Mouse (Mus musculus) megakaryocyte-erythroid progenitor cell, adult 5-6 weeks (primary cell): ENCODE measurements around the gene Tbca. TPM values are rescaled to one million over a fixed set of nuclear protein-coding genes. Genes with fewer than 3 reads are reported as not detected.

ENCODE experiments used
- ATAC-seq: replicated peaks from 2 replicates; pipeline ENCODE4 v1.8.0; 2016; ENCODE audit warnings: mild to moderate bottlenecking, inconsistent platforms; ENCODE audit not compliant: severe bottlenecking, poor library complexity, low FRiP score, low TSS enrichment
- total RNA-seq, 2 experiments: library from RNA; stranded (forward) in 1 of 2; stranded (reverse) in 1 of 2; fragments of 200-1000, 215-1000 nt in 1 of 2; fragments of >200 nt in 1 of 2; fragmentation: Nextera tagmentation in 1 of 2; gene quantifications; 2 replicates each; pipeline ENCODE4 v1.2.3; 2014 to 2017

Gene Tbca
- total RNA-seq, 2 experiments from 2014 or later: 158 to 230 TPM

DNA sequence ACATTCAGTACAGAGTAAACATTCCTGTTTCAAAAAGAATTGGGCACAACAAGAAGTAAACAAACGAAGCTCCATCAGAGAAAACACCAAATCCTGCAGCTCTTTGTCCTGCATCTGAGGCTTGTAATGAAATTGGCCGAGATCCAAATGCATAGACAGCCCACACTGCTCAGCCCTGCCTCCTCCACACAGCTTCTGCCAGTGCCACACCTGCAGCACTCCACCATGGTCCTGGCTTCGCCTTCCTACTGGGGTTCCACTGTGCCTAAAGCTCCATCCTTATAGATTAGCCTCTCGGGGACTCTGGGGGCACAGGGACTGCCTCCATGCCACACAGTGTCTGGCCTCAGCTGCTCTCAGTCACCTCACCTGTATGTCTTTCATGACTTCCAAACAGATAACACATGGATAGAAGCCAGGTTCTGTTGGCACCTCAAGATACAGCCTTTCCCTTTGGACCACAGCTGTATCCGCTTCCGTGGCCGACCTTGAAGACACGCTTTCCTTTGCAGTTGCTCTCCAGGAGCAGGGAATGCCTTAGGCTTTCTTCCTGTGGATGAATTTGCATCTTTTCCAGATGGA lies 50.1 kb downstream of the Tbca start:
- ATAC-seq: no peak

GRCm38 (mm10) chr13:94843236-94843635 lies 54.5 kb downstream of the Tbca start:
- no peak for ATAC-seq

DNA sequence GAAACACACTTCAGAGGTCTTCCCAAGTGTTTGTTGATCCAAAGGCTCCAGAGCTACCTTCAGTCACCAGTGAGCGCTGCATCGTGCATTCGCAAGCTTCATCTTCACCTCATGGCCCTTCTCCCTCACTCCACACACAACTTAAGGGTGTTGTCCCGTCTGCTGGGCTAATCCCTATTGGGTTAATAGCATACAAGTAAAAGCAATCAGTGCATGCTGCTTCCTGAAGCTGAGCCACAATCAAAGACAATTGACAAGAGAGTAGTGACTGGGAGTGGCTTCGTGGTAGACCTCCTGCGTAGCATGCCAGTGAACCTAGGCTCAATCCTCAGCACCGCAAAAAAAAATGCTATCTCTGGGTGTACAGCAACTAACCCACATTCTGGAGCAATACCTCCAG lies 59.2 kb downstream of the Tbca start:
- no peak for ATAC-seq

DNA sequence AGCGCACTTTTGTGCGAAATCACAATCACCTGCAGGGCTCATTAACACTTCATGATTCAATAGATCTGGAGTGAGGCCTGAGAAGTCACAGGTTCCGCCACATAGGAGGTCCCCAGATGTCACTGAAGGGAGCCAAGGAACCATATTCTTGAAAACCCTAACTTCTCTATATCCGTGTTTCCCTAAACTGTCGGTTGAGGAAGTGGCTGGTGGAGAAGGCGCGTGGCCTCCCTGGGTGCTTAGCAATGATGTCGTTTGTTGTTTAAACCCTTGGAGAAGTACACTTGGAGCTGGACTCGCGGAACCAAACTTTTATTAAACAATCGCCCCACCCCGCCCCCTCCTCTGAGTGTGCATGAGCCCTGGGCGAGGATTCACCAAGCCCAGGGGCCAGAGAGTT lies 60.6 kb downstream of the Tbca start:
- no peak for ATAC-seq

DNA sequence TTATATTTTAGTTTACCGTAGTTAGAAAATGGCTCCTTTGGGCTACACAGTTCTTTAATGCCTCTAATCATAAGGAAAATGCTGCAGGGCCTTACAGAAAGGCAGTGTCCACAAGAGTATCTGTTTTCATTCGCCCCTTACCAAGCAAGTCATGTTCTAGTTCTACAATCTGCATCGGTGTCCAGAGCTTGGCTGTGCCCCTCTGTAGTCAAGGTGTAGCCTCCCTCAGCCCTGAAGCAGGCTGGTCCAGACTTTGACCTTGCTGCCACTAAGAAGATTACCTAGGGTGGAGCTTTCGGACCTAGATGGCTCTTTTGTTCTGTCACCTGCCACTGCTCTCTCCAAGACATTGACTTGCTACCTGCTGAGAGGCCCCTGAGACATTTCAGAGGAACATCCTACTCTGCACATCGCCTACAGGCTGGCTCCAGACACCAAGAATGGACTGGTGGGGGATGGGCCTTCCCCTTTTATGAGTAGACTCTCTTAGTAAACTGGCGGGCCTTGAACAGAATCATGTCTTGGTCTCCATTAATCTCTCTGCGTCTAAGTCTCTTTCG lies 69.4 kb downstream of the Tbca start:
- ATAC-seq: no peak

DNA sequence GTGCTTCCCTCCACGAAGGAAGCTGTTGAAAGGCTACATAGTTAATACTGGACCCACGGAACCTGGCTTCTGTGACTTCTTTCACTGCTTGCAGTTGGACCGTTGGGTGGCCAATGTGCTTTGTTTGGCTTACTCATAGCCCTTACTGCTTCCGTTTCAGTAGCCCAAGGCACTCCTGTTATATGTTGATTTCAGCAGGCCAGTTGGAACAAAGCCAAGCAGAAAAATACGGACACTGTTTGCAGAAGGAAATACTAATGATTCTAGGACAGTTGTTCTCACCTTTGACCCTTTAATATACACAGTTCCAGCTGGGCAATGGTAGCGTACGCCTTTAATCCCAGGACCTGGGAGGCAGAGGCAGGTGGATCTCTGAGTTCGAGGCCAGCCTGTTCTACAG lies 70.5 kb downstream of the Tbca start:
- ATAC-seq: no peak

DNA sequence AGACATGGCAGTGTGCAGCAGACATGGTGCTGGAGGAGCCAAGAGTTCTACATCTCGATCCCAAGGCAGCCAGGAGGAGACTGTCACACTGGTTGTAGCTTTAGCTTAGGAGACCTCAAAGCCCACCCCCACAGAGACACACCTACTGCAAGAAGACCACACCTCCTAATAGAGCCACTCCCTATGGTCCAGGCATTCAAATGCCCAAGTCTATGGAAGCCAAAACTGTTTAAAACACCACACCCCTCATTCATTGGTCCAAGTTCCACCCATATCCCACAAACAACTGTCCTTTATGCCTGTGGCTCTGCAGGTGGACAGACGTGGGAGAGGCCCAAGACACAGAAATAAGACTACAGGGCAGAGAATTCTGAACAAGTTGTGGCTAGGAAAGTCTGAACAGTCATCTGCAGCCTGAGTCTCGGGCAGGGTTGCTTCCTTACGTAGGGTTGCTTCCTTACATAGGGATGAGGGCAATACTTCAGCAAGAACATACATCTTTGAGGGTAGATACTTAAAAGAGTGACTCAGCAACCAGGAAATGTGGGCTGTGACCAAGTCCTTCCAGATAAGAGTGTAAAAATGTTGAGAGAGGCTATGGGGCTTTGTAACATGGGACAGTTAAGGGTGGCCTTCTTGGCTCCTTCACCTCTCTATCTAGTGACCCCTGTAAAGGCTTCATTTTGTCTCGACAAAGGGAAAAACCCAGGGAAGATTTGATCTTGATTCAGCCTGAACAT lies 74.0 kb downstream of the Tbca start:
- ATAC-seq: no peak

DNA sequence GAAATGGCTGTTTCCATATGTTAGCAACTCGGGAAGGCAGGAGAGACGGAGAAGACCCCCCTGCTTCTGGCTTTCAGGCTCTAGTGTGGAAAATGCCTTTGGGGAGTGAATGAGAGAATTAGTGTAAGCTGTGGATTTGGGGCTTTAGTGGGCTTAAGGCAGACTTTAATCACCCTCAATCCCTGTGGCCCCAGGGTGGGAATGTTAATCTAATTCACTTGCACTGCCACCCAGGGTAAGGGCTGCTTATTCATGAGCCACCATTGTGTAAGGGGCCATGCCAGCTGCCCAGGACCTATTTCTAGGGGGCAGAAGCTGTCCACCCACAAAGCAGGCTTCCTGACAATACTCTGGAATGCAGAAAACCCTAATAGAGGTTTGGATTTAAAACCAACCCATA lies 78.2 kb downstream of the Tbca start:
- ATAC-seq: no peak

DNA sequence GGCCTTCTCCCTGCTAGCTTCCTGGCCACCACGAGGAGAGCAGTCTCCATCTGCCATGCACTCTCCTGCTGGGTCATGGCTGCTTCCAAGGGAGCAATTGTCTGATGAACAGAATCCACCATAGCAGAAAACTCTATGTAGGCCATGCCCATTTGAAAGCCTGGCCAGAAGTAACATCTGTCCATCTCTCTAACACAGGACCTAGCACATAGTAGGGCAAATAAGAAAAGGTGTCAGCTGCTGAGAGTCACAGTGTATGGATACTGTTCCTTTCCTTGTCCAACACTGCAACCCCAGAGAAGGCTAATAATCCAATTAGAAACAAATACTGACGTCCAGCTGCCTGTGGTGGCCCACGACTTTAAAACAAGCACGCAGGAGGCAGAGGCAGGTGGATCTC lies 79.1 kb downstream of the Tbca start:
- ATAC-seq: no peak

GRCm38 (mm10) chr13:94868478-94868950 lies 79.8 kb downstream of the Tbca start:
- ATAC-seq: peak; percentile 88

DNA sequence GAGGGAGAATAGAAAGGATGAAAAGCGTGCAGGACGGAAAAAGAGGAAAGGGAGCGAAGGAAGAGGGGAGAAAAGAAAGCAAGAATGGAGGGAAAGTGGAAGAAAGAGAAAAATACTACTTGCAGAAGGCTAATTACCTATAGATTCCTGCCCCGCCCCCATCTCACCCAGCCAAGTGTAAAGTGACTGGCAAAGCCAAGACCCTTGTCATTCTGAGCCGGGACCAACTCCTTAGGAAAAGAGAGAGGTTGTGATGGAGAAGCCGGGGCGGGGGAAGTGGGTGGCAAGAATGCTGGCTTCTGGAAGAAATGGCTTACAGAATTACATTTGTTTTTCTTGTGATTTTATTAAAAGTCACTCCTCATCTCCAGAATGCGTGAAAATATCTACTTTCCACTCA lies 80.8 kb downstream of the Tbca start:
- no peak for ATAC-seq

DNA sequence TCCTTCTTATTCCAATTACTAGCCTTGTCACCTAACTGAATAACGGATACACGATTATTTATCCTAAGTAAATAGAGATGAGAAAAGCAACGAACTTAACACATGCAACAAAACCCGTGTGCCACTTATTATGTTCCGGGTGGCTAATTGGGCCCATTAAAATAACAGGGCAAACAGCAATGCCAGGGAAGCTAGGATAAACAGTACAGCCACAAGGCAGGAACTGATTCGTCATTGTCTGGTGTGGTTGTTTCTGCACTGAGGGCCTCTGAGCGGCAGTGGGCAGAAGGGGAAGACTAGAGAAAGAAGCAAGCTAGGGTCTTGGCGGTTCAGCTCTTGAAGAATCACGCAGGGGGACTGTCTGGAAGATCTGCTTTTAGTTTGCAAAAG lies 81.4 kb downstream of the Tbca start:
- ATAC-seq: no peak

GRCm38 (mm10) chr13:94870461-94871186 lies 81.9 kb downstream of the Tbca start:
- ATAC-seq: no peak

DNA sequence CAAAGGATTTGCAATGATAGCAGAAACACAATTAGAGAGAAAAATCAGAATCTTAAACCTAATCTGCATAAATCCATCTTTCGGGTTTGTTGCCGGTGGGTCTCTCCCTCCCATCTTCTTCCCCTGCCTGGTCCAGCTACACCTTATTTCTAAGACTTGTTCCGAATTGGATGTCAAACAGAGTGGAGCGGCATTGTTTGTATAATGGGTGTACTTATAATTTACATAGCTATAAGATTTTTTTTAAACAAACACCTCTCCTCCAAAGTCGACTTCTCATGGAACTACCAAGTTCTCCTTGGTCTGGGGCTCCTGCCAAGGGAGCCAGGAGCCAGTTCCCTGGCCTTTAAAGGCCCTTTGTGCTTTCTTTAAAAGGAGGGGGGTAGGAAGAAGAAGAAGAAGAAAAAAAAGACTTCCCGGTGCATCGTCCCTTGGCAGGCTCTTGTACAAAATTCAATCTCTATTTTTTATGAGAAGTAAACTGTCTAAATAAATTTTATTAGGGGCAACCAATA lies 83.2 kb downstream of the Tbca start:
- ATAC-seq: no peak

- ATAC-seq: no peak
These were observed 83.7 kb downstream of the Tbca start for GRCm38 (mm10) chr13:94872439-94872838.

- ATAC-seq: no peak
These were observed 84.7 kb downstream of the Tbca start for GRCm38 (mm10) chr13:94873111-94874038.

DNA sequence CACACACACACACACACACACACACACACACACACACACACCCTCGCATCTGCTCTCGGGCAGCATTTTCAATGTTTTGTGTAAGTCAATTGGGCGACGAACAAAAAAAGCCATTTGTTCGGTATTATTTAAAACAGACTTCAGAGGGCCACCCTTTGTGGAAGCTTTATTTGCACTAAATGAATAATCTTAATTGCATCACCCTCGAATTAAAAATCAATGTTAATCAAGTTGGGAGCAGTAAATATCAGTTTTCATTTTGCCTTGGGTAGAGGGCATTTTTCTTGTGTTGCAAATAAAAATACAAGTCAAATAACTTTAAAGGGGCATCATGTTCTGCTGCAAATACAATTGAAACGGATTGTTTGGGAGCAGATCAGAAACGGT lies 85.3 kb downstream of the Tbca start:
- ATAC-seq: no peak

GRCm38 (mm10) chr13:94874656-94875395 lies 86.1 kb downstream of the Tbca start:
- ATAC-seq: no peak
